Mouse (Mus musculus): ENCODE results near the gene Camta1. TPM values are rescaled to one million over a fixed set of nuclear protein-coding genes. Genes with fewer than 3 reads are reported as not detected.

Camta1 gene
- polyA plus RNA-seq, 1 experiment from 2014 or later = 122 TPM

DNA sequence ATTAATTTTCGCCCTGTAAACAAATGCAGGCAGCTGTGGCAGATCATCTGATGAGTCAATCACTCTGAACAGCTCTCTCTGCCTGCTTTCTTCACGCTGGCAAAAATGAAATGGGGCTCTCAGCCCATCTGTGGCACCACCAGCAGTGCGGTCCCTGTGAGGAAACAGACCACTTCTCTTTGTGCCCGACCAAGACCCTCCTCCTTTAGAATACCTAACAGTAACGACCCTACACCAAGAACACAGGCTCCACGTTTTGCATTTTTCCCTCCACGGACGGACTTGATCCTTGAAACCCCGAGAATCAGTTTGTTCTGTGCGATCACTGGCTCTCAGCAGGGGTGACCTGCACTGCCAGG, 322.5 kb downstream of the Camta1 start:
- DNase-seq (ENCODE audit: extremely low spot score, low spot score) = no peak
- Histone ChIP-seq H3K27ac (0 out of 2 replicates have a peak overlapping the region, but pooled peaks have one; percentile 60), H3K4me3 (no peak overlapping the region), H3K36me3 (replicated peaks) (no peaks in the 10 kb centered on the region), H3K4me1 (peaks cover 48% of the 10 kb centered on the region), H3K9me3 (no peaks in the 10 kb centered on the region), H3K27me3 (ENCODE audit: poor library complexity, severe bottlenecking) (no peaks in the 10 kb centered on the region)
- WGBS = 77% methylated on average over 10 of the region's 10 CpGs

DNA sequence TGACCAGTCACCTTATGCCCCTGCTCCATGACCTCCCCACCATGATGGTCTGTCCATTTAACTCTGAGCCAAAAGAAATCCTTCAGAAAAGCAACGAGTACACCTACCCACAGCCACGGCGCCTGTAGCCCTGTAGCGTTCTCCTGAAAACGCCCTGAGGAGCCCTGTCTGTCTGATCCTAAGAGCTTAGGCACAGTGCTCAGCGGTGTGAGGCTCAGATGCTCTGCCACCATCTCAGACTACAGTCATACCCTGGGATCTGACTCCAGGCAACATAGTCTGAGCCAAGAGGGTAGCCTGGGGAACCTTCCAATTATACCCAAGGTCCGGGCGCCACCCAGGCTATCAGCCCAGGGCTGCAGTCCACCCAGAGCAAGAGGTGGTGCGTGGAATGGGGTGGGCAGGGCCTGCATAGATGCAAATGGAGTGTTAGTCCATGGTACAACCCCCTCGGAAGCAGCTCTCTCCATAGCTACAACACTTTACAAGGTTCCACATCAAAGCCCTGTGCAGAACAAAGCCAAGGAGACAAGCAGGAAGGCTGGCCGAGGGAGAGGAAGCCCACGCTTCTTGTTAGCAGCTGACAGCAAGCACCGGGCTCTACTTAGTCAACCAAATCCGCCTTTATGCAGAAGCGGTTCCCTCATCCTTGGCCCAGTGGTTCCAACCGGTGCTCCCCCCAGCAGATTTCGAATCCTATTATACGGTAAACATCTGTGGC, 323.1 kb downstream of the Camta1 start:
- Histone ChIP-seq H3K27ac (peak overlapping the region; percentile 60; the same call in 1 of the 2 replicates), H3K9me3 (no peaks in the 10 kb centered on the region), H3K4me1 (peaks cover 46% of the 10 kb centered on the region), H3K4me3 (no peak overlapping the region), H3K27me3 (ENCODE audit: poor library complexity, severe bottlenecking) (no peaks in the 10 kb centered on the region), H3K36me3 (replicated peaks) (no peaks in the 10 kb centered on the region)
- 72% methylated on average over 18 of the region's 18 CpGs for WGBS
- no peak for DNase-seq (ENCODE audit: extremely low spot score, low spot score)

DNA sequence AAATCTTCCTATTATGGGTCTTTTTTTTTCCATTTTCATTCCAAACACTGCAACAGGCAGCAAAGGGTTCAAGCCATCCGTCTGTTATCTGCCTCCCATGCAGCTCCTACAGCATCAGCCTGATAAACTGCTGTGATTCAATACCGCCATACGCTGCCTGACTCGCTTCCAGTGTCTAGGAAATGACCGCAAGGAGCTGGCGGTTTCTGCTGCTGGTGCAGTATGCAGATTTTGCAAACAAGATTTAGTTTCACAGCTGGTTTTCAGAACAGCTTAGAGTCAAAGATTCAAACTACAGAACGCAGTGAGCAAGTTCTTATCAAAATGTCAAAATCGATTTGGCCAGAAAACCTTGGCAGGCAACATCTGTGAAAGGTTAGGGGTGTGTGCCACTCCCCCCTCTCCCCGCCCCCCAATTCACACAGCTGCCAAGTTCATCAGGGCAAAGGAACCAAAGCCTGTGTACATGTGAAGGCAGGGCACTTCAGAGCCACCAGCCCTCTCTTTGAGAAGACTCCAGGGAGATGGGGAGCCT, 325.7 kb downstream of the Camta1 start:
- no peak for DNase-seq (ENCODE audit: extremely low spot score, low spot score)
- 79% methylated on average over 9 of the region's 9 CpGs for WGBS
- Histone ChIP-seq H3K4me3 (no peak overlapping the region), H3K27me3 (ENCODE audit: poor library complexity, severe bottlenecking) (no peaks in the 10 kb centered on the region), H3K27ac (0 out of 2 replicates have a peak overlapping the region, but pooled peaks have one; percentile 8), H3K4me1 (peaks cover 46% of the 10 kb centered on the region), H3K36me3 (replicated peaks) (no peaks in the 10 kb centered on the region), H3K9me3 (no peaks in the 10 kb centered on the region)

DNA sequence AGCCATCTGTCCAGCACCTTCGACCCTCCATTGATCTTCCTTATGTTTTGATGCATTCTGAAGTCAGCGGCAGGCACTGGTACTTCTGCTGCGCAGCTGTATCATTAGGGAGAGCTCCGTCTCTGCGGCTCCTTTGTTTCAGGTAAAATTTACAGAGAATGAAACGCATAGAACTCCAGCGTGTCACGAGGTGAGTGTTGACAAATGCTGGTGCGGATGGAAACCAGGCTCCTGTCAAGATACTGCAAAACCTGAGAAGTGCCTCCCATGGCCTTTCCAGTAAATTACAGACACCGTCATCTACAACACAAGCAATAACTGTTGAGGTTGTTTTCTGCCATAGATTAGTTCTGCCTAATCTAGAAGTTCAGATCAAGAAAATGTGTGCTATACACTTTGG, 328.2 kb downstream of the Camta1 start:
- Histone ChIP-seq H3K9me3 (no peaks in the 10 kb centered on the region), H3K27ac (no peak overlapping the region), H3K27me3 (ENCODE audit: poor library complexity, severe bottlenecking) (no peaks in the 10 kb centered on the region), H3K36me3 (replicated peaks) (no peaks in the 10 kb centered on the region), H3K4me1 (peaks cover 24% of the 10 kb centered on the region), H3K4me3 (no peak overlapping the region)
- WGBS = 86% methylated on average over 10 of the region's 10 CpGs
- no peak for DNase-seq (ENCODE audit: extremely low spot score, low spot score)

DNA sequence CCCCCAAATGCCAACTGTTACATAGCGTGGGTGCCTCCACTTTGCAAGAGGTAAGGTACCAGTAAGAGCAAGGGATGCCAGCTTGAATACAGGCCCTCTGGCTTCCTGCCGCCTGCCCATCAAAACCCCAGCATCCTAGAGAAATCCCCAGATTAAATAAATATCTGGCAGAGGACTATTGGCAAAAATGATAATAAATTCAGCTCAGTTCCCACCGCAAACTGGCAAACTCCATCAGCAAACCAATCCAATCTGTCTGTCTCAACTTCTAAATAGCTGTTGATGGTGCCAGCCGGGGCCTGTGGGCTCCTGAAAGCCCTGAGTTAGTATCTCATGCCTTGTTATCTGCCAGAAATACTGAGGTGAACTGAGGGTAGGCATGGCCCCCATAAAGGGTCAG, 333.2 kb downstream of the Camta1 start:
- no peaks in the 10 kb centered on the region for H3K4me1 ChIP-seq
- H3K9me3 ChIP-seq = no peaks in the 10 kb centered on the region
- 92% methylated on average over 4 of the region's 4 CpGs for WGBS
- H3K27me3 ChIP-seq (ENCODE audit: poor library complexity, severe bottlenecking) = no peaks in the 10 kb centered on the region
- no peak overlapping the region for H3K4me3 ChIP-seq
- H3K36me3 ChIP-seq (replicated peaks) = no peaks in the 10 kb centered on the region
- H3K27ac ChIP-seq = no peak overlapping the region
- no peak for DNase-seq (ENCODE audit: extremely low spot score, low spot score)

DNA sequence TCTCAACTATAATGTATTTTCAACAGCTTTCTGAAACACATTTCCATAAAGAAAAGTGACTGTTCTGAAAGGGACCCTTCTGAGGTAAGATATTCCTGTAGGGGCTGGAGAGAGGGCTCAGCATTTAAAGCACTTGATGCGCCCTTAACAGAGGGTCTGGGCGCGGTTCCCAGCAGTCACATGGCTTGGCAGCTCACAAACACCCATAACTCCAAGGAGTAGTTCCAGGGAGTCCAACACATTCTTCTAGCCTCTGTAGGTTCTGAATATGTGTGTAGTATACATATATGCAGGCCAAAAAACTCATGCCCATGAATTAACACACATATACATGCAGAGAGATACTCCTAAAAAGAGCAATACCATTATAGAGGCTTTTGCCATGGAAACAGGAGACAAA, 333.9 kb downstream of the Camta1 start:
- 96% methylated on average over 3 of the region's 3 CpGs for WGBS
- H3K4me3 ChIP-seq = no peak overlapping the region

DNA sequence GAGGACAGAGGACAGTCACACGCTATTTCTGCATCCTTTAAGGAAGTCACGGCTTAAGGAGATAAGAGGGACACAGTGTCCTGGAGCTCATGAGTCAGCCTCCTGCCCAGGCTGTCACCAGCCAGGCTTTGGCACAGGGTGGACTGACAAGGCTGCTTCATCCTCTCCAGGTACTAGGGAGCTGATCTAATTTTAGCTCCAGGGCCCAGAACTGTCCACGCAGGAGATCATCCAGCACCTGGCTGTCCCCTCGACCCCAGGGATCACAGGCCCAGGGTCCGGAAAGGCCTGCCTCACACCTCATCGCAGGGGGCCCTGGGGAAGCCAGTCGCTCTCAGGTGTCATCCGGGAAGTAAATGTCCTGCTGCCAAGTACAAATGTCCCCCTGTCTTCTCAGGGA, 341.6 kb downstream of the Camta1 start:
- Histone ChIP-seq H3K4me1 (peaks cover 21% of the 10 kb centered on the region), H3K4me3 (no peak overlapping the region), H3K36me3 (replicated peaks) (no peaks in the 10 kb centered on the region), H3K9me3 (no peaks in the 10 kb centered on the region), H3K27me3 (ENCODE audit: poor library complexity, severe bottlenecking) (no peaks in the 10 kb centered on the region), H3K27ac (no peak overlapping the region)
- no peak for DNase-seq (ENCODE audit: extremely low spot score, low spot score)
- 26% methylated on average over 8 of the region's 8 CpGs for WGBS

More for the DNA sequence above, 333.9 kb downstream of the Camta1 start:
- H3K27ac ChIP-seq = no peak overlapping the region
- no peaks in the 10 kb centered on the region for H3K9me3 ChIP-seq
- no peaks in the 10 kb centered on the region for H3K4me1 ChIP-seq
- no peaks in the 10 kb centered on the region for H3K27me3 ChIP-seq (ENCODE audit: poor library complexity, severe bottlenecking)
- DNase-seq (ENCODE audit: extremely low spot score, low spot score) = no peak
- H3K36me3 ChIP-seq (replicated peaks) = no peaks in the 10 kb centered on the region

DNA sequence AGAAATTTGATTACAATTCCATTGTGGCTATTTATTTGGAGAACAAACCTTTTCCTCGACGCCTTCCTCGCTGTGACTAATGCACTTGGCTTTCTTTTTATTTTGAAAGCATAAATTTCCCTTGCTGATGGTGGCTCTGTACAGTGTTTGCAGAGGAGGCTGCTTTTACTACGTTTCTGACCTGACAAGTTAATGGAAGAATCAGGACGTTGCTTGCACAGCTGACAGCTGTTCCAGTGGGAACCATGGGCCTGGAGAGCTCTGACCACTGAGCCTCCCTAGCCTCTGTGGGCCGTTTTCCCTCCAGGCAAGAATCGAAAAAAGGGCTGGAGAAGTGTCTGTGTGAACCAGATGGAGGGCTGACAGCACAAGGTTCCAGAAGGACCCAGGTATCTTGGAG, 342.7 kb downstream of the Camta1 start:
- Histone ChIP-seq H3K4me3 (no peak overlapping the region), H3K4me1 (peaks cover 21% of the 10 kb centered on the region), H3K27me3 (ENCODE audit: poor library complexity, severe bottlenecking) (no peaks in the 10 kb centered on the region), H3K27ac (no peak overlapping the region), H3K9me3 (no peaks in the 10 kb centered on the region), H3K36me3 (replicated peaks) (no peaks in the 10 kb centered on the region)
- DNase-seq (ENCODE audit: extremely low spot score, low spot score) = no peak
- WGBS = 88% methylated on average over 7 of the region's 7 CpGs

DNA sequence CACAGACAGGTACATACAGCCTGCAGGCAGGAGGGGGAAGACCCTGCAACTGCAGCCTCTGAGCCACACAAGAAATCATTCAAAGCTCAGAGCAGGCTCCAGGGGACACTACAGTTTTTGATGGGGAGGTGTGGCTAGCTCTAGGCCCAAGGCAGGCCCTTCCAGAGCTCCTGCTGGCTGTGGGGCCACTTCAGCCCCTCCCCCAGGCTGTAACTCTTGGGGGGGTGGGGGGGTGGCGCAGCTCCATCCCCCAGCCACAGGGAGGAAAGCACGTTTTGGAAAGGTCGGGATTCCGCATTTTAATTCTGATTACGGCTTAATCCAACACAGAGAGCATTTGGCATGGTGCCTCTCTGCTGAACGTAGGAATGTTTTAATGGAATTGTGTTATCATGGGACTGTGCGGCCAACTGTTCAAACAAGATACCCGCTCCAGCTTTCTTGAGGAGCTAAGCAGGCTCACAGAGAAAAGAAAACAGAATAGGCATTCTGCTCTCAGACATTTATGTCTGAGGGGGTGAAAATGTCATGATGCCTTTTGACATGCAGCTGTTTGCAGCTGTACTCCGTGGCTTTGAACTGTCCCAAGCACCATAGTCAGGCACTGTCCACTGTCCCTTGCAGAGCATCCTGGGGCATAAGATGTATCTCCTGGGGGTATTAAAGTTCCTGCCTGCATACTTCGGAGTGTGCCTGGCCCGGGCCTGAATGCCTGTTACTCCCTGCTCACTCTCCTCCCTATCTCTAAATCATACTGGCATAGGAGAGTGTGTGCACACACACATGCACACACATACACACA, 344.5 kb downstream of the Camta1 start:
- Histone ChIP-seq H3K4me3 (no peak overlapping the region), H3K4me1 (peaks cover 21% of the 10 kb centered on the region), H3K27ac (0 out of 2 replicates have a peak overlapping the region, but pooled peaks have one; percentile 30), H3K27me3 (ENCODE audit: poor library complexity, severe bottlenecking) (no peaks in the 10 kb centered on the region), H3K36me3 (replicated peaks) (no peaks in the 10 kb centered on the region), H3K9me3 (no peaks in the 10 kb centered on the region)
- 46% methylated on average over 11 of the region's 11 CpGs for WGBS
- DNase-seq (ENCODE audit: extremely low spot score, low spot score) = no peak

DNA sequence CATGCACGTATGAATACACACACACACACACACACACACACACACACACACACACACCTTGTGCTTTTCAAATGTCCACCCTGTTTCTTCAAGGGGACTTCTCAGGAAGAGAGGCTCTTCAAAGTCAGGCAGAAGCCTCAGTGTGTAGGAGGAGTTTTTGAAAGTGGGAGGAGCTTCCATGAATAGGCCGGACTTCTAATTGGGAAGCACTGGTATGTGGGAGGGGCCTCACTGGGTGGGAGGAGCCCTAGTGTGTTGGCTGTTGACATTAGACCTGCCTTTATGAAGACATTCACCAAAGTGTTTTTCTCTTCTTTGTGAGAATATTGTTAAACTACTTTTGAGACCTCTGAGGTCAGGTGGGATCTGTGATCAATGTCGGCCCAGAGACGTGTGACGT, 346.4 kb downstream of the Camta1 start:
- peaks cover 18% of the 10 kb centered on the region for H3K4me1 ChIP-seq
- DNase-seq (ENCODE audit: extremely low spot score, low spot score) = no peak
- 90% methylated on average over 5 of the region's 5 CpGs for WGBS

DNA sequence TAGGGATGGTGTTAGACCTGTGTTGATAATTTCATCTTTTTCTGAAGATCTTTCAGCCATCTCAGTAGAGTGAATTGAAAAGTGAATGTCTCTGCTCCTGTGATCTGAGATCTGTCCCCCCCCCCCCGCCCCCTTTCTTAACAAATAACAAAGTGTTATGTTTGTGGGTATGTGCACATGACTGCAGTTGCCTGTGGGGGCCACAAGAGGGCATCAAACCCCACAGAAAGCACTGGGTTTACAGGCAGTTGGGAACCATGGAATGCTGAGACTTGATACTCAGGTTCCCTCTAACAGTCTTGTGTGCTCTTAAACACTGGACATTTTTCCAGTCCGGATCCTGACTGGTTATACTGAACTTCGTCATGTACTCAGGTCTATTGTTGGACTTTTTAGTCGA, 350.6 kb downstream of the Camta1 start:
- no peaks in the 10 kb centered on the region; the same call in 1 of the 2 replicates for H3K9me3 ChIP-seq
- 89% methylated on average over 4 of the region's 4 CpGs for WGBS
- no peak overlapping the region for H3K27ac ChIP-seq
- H3K4me3 ChIP-seq = no peak overlapping the region
- no peak for DNase-seq (ENCODE audit: extremely low spot score, low spot score)
- no peaks in the 10 kb centered on the region for H3K36me3 ChIP-seq (replicated peaks)
- H3K27me3 ChIP-seq (ENCODE audit: poor library complexity, severe bottlenecking) = no peaks in the 10 kb centered on the region
- no peaks in the 10 kb centered on the region for H3K4me1 ChIP-seq

More for the DNA sequence above, 346.4 kb downstream of the Camta1 start:
- Histone ChIP-seq H3K4me3 (no peak overlapping the region), H3K27me3 (ENCODE audit: poor library complexity, severe bottlenecking) (no peaks in the 10 kb centered on the region), H3K27ac (no peak overlapping the region), H3K9me3 (no peaks in the 10 kb centered on the region; the same call in 1 of the 2 replicates), H3K36me3 (replicated peaks) (no peaks in the 10 kb centered on the region)

DNA sequence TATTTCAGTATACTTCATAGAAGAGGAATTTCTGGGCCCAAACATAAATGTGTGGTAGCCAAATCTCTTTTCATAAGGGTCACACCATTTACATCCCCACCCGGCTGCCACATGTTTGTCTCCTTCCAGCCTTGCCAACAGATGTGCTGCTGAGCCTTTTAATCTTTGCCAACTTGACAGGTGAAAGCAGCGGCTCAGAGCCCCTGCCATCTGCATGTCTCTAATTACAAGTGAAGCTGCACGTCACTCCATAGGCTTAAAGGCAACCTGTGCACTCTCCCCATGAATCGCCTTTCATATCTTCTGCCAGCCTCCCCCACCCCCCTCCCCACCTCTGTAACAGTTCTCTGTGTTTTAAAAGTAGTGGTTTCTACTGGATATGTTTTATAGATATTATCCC, 351.3 kb downstream of the Camta1 start:
- WGBS = 85% methylated on average over 4 of the region's 4 CpGs
- Histone ChIP-seq H3K9me3 (no peaks in the 10 kb centered on the region; the same call in 1 of the 2 replicates), H3K27me3 (ENCODE audit: poor library complexity, severe bottlenecking) (no peaks in the 10 kb centered on the region), H3K27ac (no peak overlapping the region), H3K4me3 (no peak overlapping the region), H3K4me1 (no peaks in the 10 kb centered on the region), H3K36me3 (replicated peaks) (no peaks in the 10 kb centered on the region)
- no peak for DNase-seq (ENCODE audit: extremely low spot score, low spot score)

DNA sequence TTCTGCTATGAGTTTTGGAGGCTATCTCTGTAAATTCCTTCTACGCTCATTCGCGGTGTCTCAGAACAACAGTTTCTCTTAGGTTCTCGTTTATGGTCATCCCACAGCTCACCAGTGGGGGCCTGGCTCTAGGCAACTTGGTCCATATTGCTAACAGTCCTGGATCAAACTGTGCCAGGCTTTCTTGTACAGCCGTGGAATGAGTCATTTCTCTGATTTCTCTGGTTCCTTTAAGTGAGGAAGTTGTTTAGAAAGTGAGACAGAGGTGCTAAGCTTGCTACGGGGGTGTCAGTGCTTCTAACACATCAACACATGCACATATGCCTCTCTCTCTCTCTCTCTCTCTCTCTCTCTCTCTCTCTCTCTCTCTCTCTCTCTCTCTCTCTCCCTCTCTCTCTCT, 355.0 kb downstream of the Camta1 start:
- WGBS = 88% methylated on average over 6 of the region's 6 CpGs
- Histone ChIP-seq H3K4me3 (no peak overlapping the region), H3K4me1 (no peaks in the 10 kb centered on the region), H3K9me3 (peaks cover 9% of the 10 kb centered on the region; the same call in 1 of the 2 replicates), H3K27ac (no peak overlapping the region), H3K36me3 (replicated peaks) (no peaks in the 10 kb centered on the region), H3K27me3 (ENCODE audit: poor library complexity, severe bottlenecking) (no peaks in the 10 kb centered on the region)
- no peak for DNase-seq (ENCODE audit: extremely low spot score, low spot score)
